Mouse (Mus musculus): Measurements from ENCODE around the gene Mgmt.

GRCm38 (mm10) chr7:137088141-137088540, 193.7 kb downstream of the Mgmt start:
- no peak for TF ChIP-seq CTCF (IDR thresholded peaks at IDR 0.05; ENCODE audit: extremely low read depth, insufficient read length, insufficient replicate concordance, low read depth, low read length)
- TF ChIP-seq POLR2A (IDR thresholded peaks at IDR 0.05; ENCODE audit: low read depth, low read length) = no peak
